Mouse (Mus musculus) right cerebral cortex, postnatal 14 days (tissue): ENCODE measurements around the gene Kmt2d.
A peak's percentile ranks its signal among the peaks of the same experiment; 100 is the strongest.

Experiments
- DNase-seq: peaks from one replicate; pipeline ENCODE4 v3.0.0; 2022

The Kmt2d gene

DNA sequence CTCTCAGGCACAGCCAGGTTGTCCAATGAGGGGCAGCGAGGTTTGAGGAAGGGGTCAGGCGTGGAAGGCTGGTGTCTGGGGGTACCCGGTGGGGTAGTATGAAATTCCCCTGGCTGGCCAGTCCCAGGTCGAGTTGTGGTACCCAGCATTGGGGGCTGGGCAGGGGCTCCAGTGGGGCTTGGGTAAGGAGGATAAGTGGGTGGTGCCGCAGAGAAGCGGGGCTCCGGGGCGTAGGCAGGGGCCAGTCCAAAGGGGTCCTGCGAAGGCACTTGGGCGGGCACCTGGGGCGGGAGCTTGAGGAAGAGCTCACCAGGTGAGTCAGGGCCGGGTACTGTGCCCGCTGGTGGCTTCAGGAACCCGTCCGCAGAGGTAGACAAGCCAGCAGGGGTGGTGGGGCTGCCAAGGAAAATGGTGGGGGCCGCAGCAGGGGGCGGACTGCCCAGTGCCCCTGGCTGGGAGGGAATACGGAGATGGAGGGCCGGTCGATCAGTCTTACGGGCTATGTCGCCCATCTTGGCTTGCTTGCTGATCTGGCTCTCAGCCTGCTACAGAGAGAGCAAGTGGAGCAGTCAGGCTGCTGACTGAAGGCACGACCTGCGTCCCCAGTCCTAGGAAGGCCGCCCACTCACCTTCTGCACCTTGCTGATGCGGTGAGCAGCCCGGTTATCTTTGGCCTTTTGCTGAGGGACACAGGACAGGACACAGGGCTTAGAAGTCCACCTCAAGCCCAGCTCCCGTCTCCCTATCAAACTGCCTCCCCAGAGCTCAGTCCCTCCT is 17.7 kb downstream of the Kmt2d start:
- DNase-seq, result peak; percentile 5

DNA sequence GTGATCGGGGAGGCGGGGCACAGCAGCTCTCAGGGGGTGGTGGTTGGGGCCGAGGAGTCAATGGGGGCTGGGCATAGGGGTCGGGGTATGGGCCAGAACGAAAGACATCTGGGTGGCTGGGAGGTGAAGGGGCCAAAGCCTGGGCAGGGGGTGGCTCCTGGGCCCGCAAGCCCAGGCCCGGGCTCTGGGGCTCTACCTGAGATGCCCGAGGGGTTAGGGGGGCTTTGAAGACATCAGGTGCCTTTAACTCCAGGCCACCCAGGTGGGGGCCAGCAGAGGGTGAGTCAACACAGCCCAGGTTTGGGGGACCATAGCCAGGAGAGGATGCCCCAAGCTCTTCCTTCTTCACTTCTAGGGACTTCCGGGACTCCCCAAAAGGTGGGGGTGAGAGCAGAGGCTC is 18.3 kb downstream of the Kmt2d start:
- DNase-seq, result peak; percentile 4

DNA sequence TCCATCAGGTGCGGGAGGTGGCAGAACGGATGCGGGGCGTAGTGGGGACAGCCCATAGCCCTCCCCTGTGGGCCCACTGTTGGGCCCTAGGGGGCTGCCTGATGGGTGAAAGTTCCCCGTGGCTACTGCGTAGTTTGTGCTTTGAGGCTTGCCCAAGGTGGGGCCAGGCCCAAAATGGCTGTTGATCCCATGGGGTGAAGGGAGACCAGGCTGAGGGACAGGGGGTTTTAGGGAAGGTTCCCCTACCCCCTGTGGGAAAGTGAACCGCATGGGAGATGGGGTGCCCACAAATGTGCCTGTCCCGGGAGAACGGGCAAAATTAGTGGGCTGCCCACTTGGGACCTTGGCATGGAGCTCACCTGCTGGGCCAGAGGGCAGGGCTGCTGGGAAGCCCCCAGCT is 18.9 kb downstream of the Kmt2d start:
- no peak for DNase-seq

DNA sequence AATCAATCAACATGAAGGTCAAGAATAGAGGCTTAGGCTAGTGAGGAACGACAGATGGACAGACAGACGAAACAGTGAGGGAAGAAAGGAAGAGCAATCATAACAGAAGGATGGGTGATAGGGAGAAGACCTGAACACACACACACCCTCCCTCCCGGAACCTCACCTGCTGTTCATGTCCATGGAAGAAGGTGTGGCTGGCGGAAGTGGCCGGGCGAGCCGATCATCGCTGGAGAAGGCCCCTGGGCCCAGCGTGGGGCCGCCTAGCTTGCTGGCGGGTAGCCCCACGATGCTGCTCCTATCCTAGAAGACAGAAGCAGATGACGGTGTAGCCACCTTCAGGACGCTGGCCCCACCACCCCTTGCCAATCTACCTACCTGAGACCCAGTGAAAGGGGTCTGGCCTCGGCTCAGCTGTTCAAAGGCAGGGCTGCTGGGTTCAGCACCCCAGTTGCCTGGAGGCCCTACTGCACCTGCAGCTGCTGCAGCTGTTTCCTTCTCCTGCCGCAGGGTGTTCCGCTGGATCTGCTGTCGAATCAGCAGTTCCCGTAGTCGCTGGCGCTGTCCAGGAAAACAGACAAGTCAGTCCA is 19.7 kb downstream of the Kmt2d start:
- peak; percentile 5 for DNase-seq

GRCm38 (mm10) chr15:98850668-98851067 is 20.3 kb downstream of the Kmt2d start:
- no peak for DNase-seq

- no peak for DNase-seq
These were observed 20.9 kb downstream of the Kmt2d start for GRCm38 (mm10) chr15:98849956-98850600.

GRCm38 (mm10) chr15:98849165-98849564 is 21.8 kb downstream of the Kmt2d start:
- no peak for DNase-seq

DNA sequence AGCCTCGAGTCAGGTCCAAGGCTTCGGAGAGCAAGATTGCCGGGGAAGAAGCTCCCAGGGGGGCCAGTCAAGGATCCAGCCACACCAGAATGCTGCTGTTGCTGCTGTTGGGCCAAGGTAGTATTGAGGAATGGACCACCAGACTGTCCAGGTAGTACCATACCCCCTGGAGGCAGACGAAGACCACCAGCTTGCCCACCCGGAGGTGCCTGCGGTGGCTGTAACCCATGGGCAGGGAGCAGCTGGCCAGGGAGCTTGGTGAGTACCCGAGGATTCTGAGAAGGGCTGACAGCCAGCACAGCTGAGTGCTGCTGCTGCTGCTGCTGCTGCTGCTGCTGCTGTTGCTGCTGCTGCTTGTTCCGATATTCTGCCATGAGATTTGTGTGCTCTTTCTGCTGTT is 24.9 kb downstream of the Kmt2d start:
- no peak for DNase-seq

- no peak for DNase-seq
These were observed 25.9 kb downstream of the Kmt2d start for GRCm38 (mm10) chr15:98845149-98845548.

- DNase-seq, result no peak
These were observed 27.3 kb downstream of the Kmt2d start for GRCm38 (mm10) chr15:98843595-98844223.

DNA sequence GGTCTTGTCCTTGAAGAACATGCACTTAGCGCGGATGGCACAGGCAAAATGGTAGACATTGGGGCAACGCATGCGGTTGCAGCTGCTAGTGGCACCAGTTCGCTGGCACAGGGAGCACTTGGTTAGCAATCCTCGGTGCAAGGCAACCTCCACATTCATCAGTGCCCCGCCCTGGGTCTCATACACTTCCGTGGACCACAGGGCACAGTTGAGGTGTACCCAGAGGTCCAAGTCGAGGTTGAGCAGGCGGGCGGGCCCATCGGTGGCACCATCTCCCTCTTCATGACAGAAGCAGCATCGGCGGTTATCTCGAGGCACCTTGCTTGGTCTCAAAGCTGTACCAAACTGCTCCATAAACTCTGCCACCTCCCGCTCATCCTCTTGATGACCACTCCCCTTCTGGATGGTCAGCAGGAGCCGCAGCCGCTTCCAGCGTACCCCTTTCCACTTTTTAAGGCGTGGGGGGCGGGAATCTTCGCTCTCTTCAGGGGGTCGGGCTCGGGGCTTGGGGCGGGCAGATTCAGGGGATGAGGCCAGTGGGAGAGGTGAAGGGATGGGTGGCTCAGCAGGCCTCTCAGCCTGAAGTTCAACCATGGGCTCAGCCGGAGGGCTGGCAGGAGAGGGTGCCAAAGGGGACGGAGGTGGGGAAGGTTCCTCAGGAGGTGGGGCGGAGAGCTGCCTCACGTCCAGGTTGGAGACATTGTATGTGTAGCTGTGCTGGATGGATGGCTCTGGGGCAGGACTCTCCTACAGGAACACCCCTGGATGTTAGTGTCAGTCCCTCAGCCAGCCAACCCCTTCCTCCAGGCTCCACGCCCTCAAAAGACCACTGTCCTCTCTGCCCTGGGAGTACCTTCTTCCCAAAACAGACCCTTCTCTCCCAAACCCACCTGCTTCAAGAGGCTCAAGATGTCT is 31.1 kb downstream of the Kmt2d start:
- DNase-seq, result no peak

DNA sequence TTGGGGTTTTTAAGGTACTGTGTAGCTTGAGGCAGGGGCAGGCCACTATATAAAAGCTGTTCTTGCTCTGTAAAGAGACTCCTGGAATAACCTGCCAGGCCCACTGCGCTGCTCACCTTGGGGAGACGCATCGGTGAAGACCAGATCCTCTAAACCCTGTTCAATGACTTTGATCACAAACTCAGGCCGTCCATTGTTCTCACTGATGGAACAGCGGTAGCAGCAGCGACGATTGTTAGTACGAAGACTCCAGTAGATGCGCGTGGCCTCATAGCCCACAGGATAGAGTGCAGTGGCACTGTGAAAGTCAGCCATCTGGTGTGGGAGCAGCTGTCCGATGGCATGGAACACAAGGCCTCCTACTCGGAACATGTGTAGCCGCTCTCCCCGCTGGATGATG is 31.8 kb downstream of the Kmt2d start:
- DNase-seq, result no peak

GRCm38 (mm10) chr15:98837743-98838103 is 33.3 kb downstream of the Kmt2d start:
- DNase-seq, result no peak

GRCm38 (mm10) chr15:98837006-98837742 is 33.8 kb downstream of the Kmt2d start:
- no peak for DNase-seq

DNA sequence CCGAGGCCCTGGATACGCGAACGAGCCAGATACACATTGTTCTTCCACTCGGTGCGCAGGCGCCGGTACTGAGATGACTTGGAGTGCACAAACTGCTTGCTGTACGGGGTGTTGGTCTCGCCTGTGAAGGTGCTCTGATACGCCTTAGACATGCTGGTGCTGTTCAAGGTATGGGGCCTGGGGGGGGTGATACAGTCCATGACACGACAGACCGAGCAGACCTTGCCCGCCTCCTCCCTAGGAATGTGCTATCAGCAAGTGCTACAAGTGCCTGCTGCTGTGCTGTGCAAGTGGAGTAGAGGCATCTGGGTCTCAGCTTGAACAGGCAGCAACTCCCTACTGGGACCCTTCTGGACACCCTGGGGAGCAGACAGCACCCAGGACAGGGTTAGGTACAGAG is 35.7 kb downstream of the Kmt2d start:
- no peak for DNase-seq

- no peak for DNase-seq
These were observed 36.9 kb downstream of the Kmt2d start for GRCm38 (mm10) chr15:98834059-98834458.

- DNase-seq, result no peak
These were observed 37.7 kb downstream of the Kmt2d start for GRCm38 (mm10) chr15:98833281-98833680.

DNA sequence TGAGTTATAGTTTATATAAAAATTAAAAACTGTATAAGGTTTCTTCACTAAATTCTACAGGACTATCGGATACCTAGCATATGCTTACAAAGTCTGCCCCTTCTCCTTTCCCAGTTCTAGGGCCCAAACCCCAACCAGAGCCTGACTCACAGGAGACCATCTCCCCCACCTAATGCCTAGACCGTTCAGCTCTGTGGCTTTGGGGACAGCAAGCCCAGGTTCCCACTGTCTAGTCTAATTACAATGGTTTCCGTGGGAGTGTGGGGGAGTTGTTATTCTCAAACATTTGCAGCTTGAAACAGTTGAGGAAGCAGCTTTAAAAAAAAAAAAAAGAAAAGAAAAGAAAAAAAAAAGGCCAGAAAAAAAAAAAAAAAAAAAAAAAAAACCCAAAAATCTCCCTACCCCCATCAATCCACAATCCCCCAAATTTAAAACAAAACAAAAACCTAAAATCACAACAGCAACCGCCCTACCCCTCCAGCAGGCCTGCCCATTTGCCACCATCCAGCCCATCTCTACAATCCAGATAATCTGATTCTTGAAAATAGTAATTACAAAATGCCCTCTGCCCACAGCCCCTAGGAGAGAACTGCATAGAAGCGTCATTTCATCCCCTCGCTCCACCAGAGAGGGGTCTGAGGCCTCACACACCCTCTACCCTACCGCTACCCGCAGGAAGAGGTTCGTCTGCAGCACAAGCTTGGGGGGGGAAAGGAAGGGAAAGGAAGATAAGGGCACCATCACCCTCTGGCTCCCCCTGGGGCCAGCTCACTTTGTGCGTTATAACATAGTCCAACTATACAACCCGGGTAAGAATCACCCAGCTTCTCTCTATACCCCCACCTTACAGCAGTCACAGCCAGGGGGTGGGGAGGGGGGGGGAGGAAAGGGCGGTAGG is 38.6 kb downstream of the Kmt2d start:
- DNase-seq, result no peak

GRCm38 (mm10) chr15:98831684-98832035 is 39.3 kb downstream of the Kmt2d start:
- no peak for DNase-seq

- peak; percentile 96 for DNase-seq
These were observed 40.0 kb downstream of the Kmt2d start, which contains the start of gene Prkag1 for GRCm38 (mm10) chr15:98830736-98831683. Prkag1 (minus strand) TSS chr15:98831521.
